Mouse (Mus musculus): ENCODE measurements around the gene Thy1. TPM values are rescaled to one million over a fixed set of nuclear protein-coding genes. Genes with fewer than 3 reads are reported as not detected.
A peak's percentile ranks its signal among the peaks of the same experiment; 100 is the strongest.

Gene Thy1
- polyA plus RNA-seq, 1 experiment from 2014 or later = 4.7 TPM

- Histone ChIP-seq H3K27ac (ENCODE audit: low read length) (no peak overlapping the region), H3K27me3 (replicated peaks; ENCODE audit: control insufficient read depth, insufficient read depth, low read length) (no peaks in the 10 kb centered on the region), H3K4me2 (ENCODE audit: low read length) (no peak overlapping the region), H3K9me3 (ENCODE audit: control insufficient read depth, low read length) (no peaks in the 10 kb centered on the region), H3K4me1 (replicated peaks; ENCODE audit: control insufficient read depth, insufficient read depth, low read length) (no peaks in the 10 kb centered on the region), H3K4me3 (replicated peaks; ENCODE audit: low read length) (no peak overlapping the region), H3K9ac (replicated peaks; ENCODE audit: low read depth, low read length) (no peak overlapping the region), H3K36me3 (ENCODE audit: control insufficient read depth, insufficient read depth) (no peaks in the 10 kb centered on the region)
- WGBS = 59% methylated on average over 3 of the region's 3 CpGs
- ATAC-seq = no peak
These were observed 9.7 kb downstream of the Thy1 start for GRCm38 (mm10) chr9:44052855-44053254.

- WGBS = 73% methylated on average over 1 of the region's 1 CpGs
- no peaks in the 10 kb centered on the region for H3K4me1 ChIP-seq (replicated peaks; ENCODE audit: control insufficient read depth, insufficient read depth, low read length)
- H3K9ac ChIP-seq (replicated peaks; ENCODE audit: low read depth, low read length) = no peak overlapping the region
- H3K36me3 ChIP-seq (ENCODE audit: control insufficient read depth, insufficient read depth) = no peaks in the 10 kb centered on the region
- H3K4me3 ChIP-seq (replicated peaks; ENCODE audit: low read length) = no peak overlapping the region
- no peak overlapping the region for H3K4me2 ChIP-seq (ENCODE audit: low read length)
- ATAC-seq = no peak
- 0 out of 2 replicates have a peak, but pooled peaks cover 2% of the 10 kb centered on the region for H3K27me3 ChIP-seq (replicated peaks; ENCODE audit: control insufficient read depth, insufficient read depth, low read length)
- no peak overlapping the region for H3K27ac ChIP-seq (ENCODE audit: low read length)
- H3K9me3 ChIP-seq (ENCODE audit: control insufficient read depth, low read length) = no peaks in the 10 kb centered on the region
These were observed 10.8 kb downstream of the Thy1 start for GRCm38 (mm10) chr9:44053936-44054335.

- ATAC-seq = no peak
- WGBS = 85% methylated on average over 6 of the region's 6 CpGs
- H3K27ac ChIP-seq (ENCODE audit: low read length) = no peak overlapping the region
- no peak overlapping the region for H3K4me2 ChIP-seq (ENCODE audit: low read length)
- H3K4me3 ChIP-seq (replicated peaks; ENCODE audit: low read length) = no peak overlapping the region
- H3K36me3 ChIP-seq (ENCODE audit: control insufficient read depth, insufficient read depth) = no peaks in the 10 kb centered on the region
- H3K9me3 ChIP-seq (ENCODE audit: control insufficient read depth, low read length) = no peaks in the 10 kb centered on the region
- no peaks in the 10 kb centered on the region for H3K4me1 ChIP-seq (replicated peaks; ENCODE audit: control insufficient read depth, insufficient read depth, low read length)
- H3K27me3 ChIP-seq (replicated peaks; ENCODE audit: control insufficient read depth, insufficient read depth, low read length) = 0 out of 2 replicates have a peak, but pooled peaks cover 2% of the 10 kb centered on the region
- no peak overlapping the region for H3K9ac ChIP-seq (replicated peaks; ENCODE audit: low read depth, low read length)
These were observed 15.4 kb downstream of the Thy1 start for GRCm38 (mm10) chr9:44058606-44059005.

GRCm38 (mm10) chr9:44065177-44065576, 22.0 kb downstream of the Thy1 start:
- H3K4me1 ChIP-seq (replicated peaks; ENCODE audit: control insufficient read depth, insufficient read depth, low read length) = peaks cover 6% of the 10 kb centered on the region
- no peak for ATAC-seq
- H3K36me3 ChIP-seq (ENCODE audit: control insufficient read depth, insufficient read depth) = no peaks in the 10 kb centered on the region
- no peak overlapping the region for H3K9ac ChIP-seq (replicated peaks; ENCODE audit: low read depth, low read length)
- no peak overlapping the region for H3K4me2 ChIP-seq (ENCODE audit: low read length)
- no peak overlapping the region for H3K4me3 ChIP-seq (replicated peaks; ENCODE audit: low read length)
- no peaks in the 10 kb centered on the region for H3K9me3 ChIP-seq (ENCODE audit: control insufficient read depth, low read length)
- no peak overlapping the region for H3K27ac ChIP-seq (ENCODE audit: low read length)
- WGBS = 36% methylated on average over 1 of the region's 1 CpGs
- H3K27me3 ChIP-seq (replicated peaks; ENCODE audit: control insufficient read depth, insufficient read depth, low read length) = no peaks in the 10 kb centered on the region

- no peaks in the 10 kb centered on the region for H3K9me3 ChIP-seq (ENCODE audit: control insufficient read depth, low read length)
- peak within 1 kb of the TSS; percentile 59 for H3K9ac ChIP-seq (replicated peaks; ENCODE audit: low read depth, low read length)
- no peaks in the 10 kb centered on the region for H3K36me3 ChIP-seq (ENCODE audit: control insufficient read depth, insufficient read depth)
- H3K27ac ChIP-seq (ENCODE audit: low read length) = no peak within 1 kb of the TSS
- peak; percentile 98 for ATAC-seq
- no peaks in the 10 kb centered on the region for H3K27me3 ChIP-seq (replicated peaks; ENCODE audit: control insufficient read depth, insufficient read depth, low read length)
- under 1% methylated on average over 38 of the region's 38 CpGs for WGBS
- H3K4me2 ChIP-seq (ENCODE audit: low read length) = peak within 1 kb of the TSS; percentile 90
- peaks cover 9% of the 10 kb centered on the region for H3K4me1 ChIP-seq (replicated peaks; ENCODE audit: control insufficient read depth, insufficient read depth, low read length)
- H3K4me3 ChIP-seq (replicated peaks; ENCODE audit: low read length) = peak within 1 kb of the TSS; percentile 57
These were observed 23.6 kb downstream of the Thy1 start, which contains the start of gene Usp2 for GRCm38 (mm10) chr9:44066785-44067225. Gene Usp2 (plus strand): TSS chr9:44067021.

- 11% methylated on average over 15 of the region's 15 CpGs for WGBS
- H3K9ac ChIP-seq (replicated peaks; ENCODE audit: low read depth, low read length) = peak overlapping the region; percentile 59
- H3K27ac ChIP-seq (ENCODE audit: low read length) = no peak overlapping the region
- peaks cover 15% of the 10 kb centered on the region for H3K4me1 ChIP-seq (replicated peaks; ENCODE audit: control insufficient read depth, insufficient read depth, low read length)
- peak overlapping the region; percentile 90 for H3K4me2 ChIP-seq (ENCODE audit: low read length)
- no peaks in the 10 kb centered on the region for H3K36me3 ChIP-seq (ENCODE audit: control insufficient read depth, insufficient read depth)
- no peaks in the 10 kb centered on the region for H3K27me3 ChIP-seq (replicated peaks; ENCODE audit: control insufficient read depth, insufficient read depth, low read length)
- H3K4me3 ChIP-seq (replicated peaks; ENCODE audit: low read length) = peak overlapping the region; percentile 57
- H3K9me3 ChIP-seq (ENCODE audit: control insufficient read depth, low read length) = no peaks in the 10 kb centered on the region
- peak; percentile 49 for ATAC-seq
These were observed 24.2 kb downstream of the Thy1 start for GRCm38 (mm10) chr9:44067241-44067959.

- no peak overlapping the region for H3K4me2 ChIP-seq (ENCODE audit: low read length)
- no peak for ATAC-seq
These were observed 24.8 kb downstream of the Thy1 start for GRCm38 (mm10) chr9:44067960-44068330.

GRCm38 (mm10) chr9:44069252-44069651, 26.1 kb downstream of the Thy1 start:
- Histone ChIP-seq H3K27me3 (replicated peaks; ENCODE audit: control insufficient read depth, insufficient read depth, low read length) (no peaks in the 10 kb centered on the region), H3K36me3 (ENCODE audit: control insufficient read depth, insufficient read depth) (no peaks in the 10 kb centered on the region), H3K4me3 (replicated peaks; ENCODE audit: low read length) (no peak overlapping the region), H3K4me1 (replicated peaks; ENCODE audit: control insufficient read depth, insufficient read depth, low read length) (peaks cover 22% of the 10 kb centered on the region), H3K27ac (ENCODE audit: low read length) (no peak overlapping the region), H3K9ac (replicated peaks; ENCODE audit: low read depth, low read length) (no peak overlapping the region), H3K4me2 (ENCODE audit: low read length) (no peak overlapping the region), H3K9me3 (ENCODE audit: control insufficient read depth, low read length) (no peaks in the 10 kb centered on the region)
- WGBS = 34% methylated on average over 7 of the region's 7 CpGs
- ATAC-seq = no peak

More at GRCm38 (mm10) chr9:44067960-44068330, 24.8 kb downstream of the Thy1 start:
- Histone ChIP-seq H3K36me3 (ENCODE audit: control insufficient read depth, insufficient read depth) (no peaks in the 10 kb centered on the region), H3K4me3 (replicated peaks; ENCODE audit: low read length) (no peak overlapping the region), H3K9me3 (ENCODE audit: control insufficient read depth, low read length) (no peaks in the 10 kb centered on the region), H3K27ac (ENCODE audit: low read length) (no peak overlapping the region), H3K4me1 (replicated peaks; ENCODE audit: control insufficient read depth, insufficient read depth, low read length) (peaks cover 19% of the 10 kb centered on the region), H3K27me3 (replicated peaks; ENCODE audit: control insufficient read depth, insufficient read depth, low read length) (no peaks in the 10 kb centered on the region), H3K9ac (replicated peaks; ENCODE audit: low read depth, low read length) (no peak overlapping the region)
- 86% methylated on average over 6 of the region's 6 CpGs for WGBS

GRCm38 (mm10) chr9:44070113-44070843, 27.1 kb downstream of the Thy1 start:
- ATAC-seq = no peak
- Histone ChIP-seq H3K9ac (replicated peaks; ENCODE audit: low read depth, low read length) (no peak overlapping the region), H3K4me1 (replicated peaks; ENCODE audit: control insufficient read depth, insufficient read depth, low read length) (peaks cover 22% of the 10 kb centered on the region), H3K9me3 (ENCODE audit: control insufficient read depth, low read length) (no peaks in the 10 kb centered on the region), H3K4me3 (replicated peaks; ENCODE audit: low read length) (no peak overlapping the region), H3K27ac (ENCODE audit: low read length) (no peak overlapping the region), H3K4me2 (ENCODE audit: low read length) (no peak overlapping the region), H3K36me3 (ENCODE audit: control insufficient read depth, insufficient read depth) (no peaks in the 10 kb centered on the region), H3K27me3 (replicated peaks; ENCODE audit: control insufficient read depth, insufficient read depth, low read length) (no peaks in the 10 kb centered on the region)
- WGBS = 78% methylated on average over 14 of the region's 14 CpGs

All from forebrain, embryonic 16.5 days (tissue).